In the genomic region with DNA sequence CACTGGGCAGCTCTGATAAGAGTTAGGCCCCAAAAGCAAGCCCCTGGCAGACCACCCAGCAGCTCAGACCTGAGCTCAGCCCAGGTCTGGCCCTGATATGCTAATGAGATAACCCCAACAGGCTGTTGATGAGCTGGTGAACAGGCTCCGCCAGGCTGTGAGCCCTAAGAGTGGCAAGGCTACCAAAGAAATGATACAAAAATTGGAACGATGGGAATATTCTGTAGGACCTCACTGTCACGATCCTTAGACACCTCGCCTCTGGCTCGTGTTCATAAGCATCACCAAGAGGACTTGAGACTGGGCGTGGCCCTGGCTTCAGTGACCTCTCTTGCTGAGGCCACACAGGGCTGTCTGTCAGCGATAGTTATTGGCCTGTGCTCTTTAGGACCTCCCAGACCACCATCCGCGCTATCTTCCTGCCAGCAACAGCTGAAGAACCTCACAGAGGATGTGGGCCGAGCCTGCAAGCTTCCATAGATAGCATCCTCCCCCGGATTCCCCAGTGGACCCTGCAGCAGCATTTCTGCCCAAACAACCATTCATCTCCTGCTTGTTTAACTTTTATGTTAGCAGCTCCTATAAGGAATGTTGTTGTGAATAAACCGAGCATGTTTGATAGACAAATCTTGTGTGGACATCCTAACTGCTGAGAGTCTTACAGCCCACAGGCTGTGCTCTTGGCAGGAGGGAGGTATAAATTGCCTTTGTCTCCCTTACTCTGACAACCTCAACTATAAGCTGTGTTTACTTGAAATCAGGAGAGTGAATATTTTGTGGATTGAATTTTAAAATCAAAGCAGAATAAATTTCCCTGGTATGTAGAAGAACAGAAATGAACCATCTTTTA, we compare ENCODE assay signal across 8 mouse cellular contexts. TPM values are rescaled to one million over a fixed set of nuclear protein-coding genes. Genes with fewer than 3 reads are reported as not detected.
A peak's percentile ranks its signal among the peaks of the same experiment; 100 is the strongest.
DNase-seq lines count a peak whose midpoint lies in the region; ATAC-seq lines count a peak whose summit lies in the region.

No protein-coding gene starts in this region.

- no peak overlapping the region; the same call in 1 of the 2 replicates for H3K4me2 ChIP-seq in hindbrain, embryonic 14.5 days (replicated peaks)
- peak overlapping the region; percentile 51 for H3K4me2 ChIP-seq in heart, embryonic 11.5 days
- H3K4me2 ChIP-seq in midbrain, embryonic 13.5 days (replicated peaks) = no peak overlapping the region

- H3K36me3 ChIP-seq in hindbrain, embryonic 10.5 days = no peaks in the 10 kb centered on the region
- no peaks in the 10 kb centered on the region for H3K36me3 ChIP-seq in hindbrain, embryonic 14.5 days (replicated peaks; ENCODE audit: control insufficient read depth, insufficient read depth)
- H3K36me3 ChIP-seq in heart, embryonic 11.5 days (ENCODE audit: control insufficient read depth, insufficient read depth, low read length) = no peaks in the 10 kb centered on the region
- H3K36me3 ChIP-seq in midbrain, embryonic 13.5 days = no peaks in the 10 kb centered on the region

- H3K9ac ChIP-seq in hindbrain, embryonic 14.5 days = no peak overlapping the region
- H3K9ac ChIP-seq in heart, embryonic 11.5 days (ENCODE audit: low read depth, low read length) = no peak overlapping the region
- no peak overlapping the region for H3K9ac ChIP-seq in midbrain, embryonic 13.5 days (replicated peaks)

- ATAC-seq in hindbrain, embryonic 14.5 days (ENCODE audit: low FRiP score) = no peak
- ATAC-seq in heart, embryonic 11.5 days (replicated peaks; ENCODE audit: insufficient number of reproducible peaks, low FRiP score, low TSS enrichment) = peak; percentile 85
- peak; percentile 57 for ATAC-seq in midbrain, embryonic 13.5 days
- no peak for ATAC-seq in granulocyte monocyte progenitor cell, adult 5-6 weeks (replicated peaks; ENCODE audit: poor library complexity, severe bottlenecking)

- peaks cover 48% of the 10 kb centered on the region for H3K4me1 ChIP-seq in hindbrain, embryonic 10.5 days (replicated peaks)
- peaks cover 19% of the 10 kb centered on the region for H3K4me1 ChIP-seq in hindbrain, embryonic 14.5 days (replicated peaks; ENCODE audit: control insufficient read depth, insufficient read depth, low read length)
- peaks cover 22% of the 10 kb centered on the region for H3K4me1 ChIP-seq in heart, embryonic 11.5 days (ENCODE audit: control insufficient read depth, insufficient read depth, low read length)
- peaks cover 25% of the 10 kb centered on the region for H3K4me1 ChIP-seq in midbrain, embryonic 13.5 days (replicated peaks)

- peak overlapping the region; percentile 9; the same call in 1 of the 2 replicates for H3K4me3 ChIP-seq in hindbrain, embryonic 10.5 days
- no peak overlapping the region for H3K4me3 ChIP-seq in hindbrain, embryonic 14.5 days (replicated peaks; ENCODE audit: low read length)
- no peak overlapping the region for H3K4me3 ChIP-seq in heart, embryonic 11.5 days (ENCODE audit: low read depth, low read length)
- H3K4me3 ChIP-seq in midbrain, embryonic 13.5 days (replicated peaks) = no peak overlapping the region

- peak overlapping the region; percentile 77 for H3K27ac ChIP-seq in hindbrain, embryonic 10.5 days
- no peak overlapping the region for H3K27ac ChIP-seq in hindbrain, embryonic 14.5 days
- H3K27ac ChIP-seq in heart, embryonic 11.5 days (ENCODE audit: low read depth, low read length) = peak overlapping the region; percentile 54; the same call in 1 of the 2 replicates
- no peak overlapping the region; the same call in 1 of the 2 replicates for H3K27ac ChIP-seq in midbrain, embryonic 13.5 days

- DNase-seq in hindbrain, embryonic 10.5 days (ENCODE audit: low spot score) = peak; percentile 73
- DNase-seq in hindbrain, embryonic 14.5 days (ENCODE audit: low spot score) = no peak
- DNase-seq in c-Kit-negative CD71-positive TER-119-positive erythroid progenitor cells, embryonic 14.5 days (ENCODE audit: low read depth, low spot score) = peak; percentile 76
- peak; percentile 14 to 42 for DNase-seq in kidney, postnatal 36 days
- no peak for DNase-seq in layer of hippocampus, postnatal 25 days (ENCODE audit: extremely low spot score in 1 of 2, low spot score in 1 of 2)

- no peaks in the 10 kb centered on the region for H3K9me3 ChIP-seq in hindbrain, embryonic 10.5 days
- H3K9me3 ChIP-seq in hindbrain, embryonic 14.5 days (ENCODE audit: control insufficient read depth, low read length) = no peaks in the 10 kb centered on the region
- no peaks in the 10 kb centered on the region for H3K9me3 ChIP-seq in heart, embryonic 11.5 days (replicated peaks; ENCODE audit: control insufficient read depth, low read length)
- no peaks in the 10 kb centered on the region for H3K9me3 ChIP-seq in midbrain, embryonic 13.5 days

- WGBS in hindbrain, embryonic 10.5 days = 15% methylated on average over 12 of the region's 12 CpGs
- whole genome bisulfite sequencing in hindbrain, embryonic 14.5 days = 14% methylated on average over 12 of the region's 12 CpGs
- WGBS in heart, embryonic 11.5 days (ENCODE audit: insufficient replicate concordance) = 6% methylated on average over 12 of the region's 12 CpGs
- 17% methylated on average over 12 of the region's 12 CpGs for WGBS in midbrain, embryonic 13.5 days

- H3K27me3 ChIP-seq in hindbrain, embryonic 10.5 days (ENCODE audit: insufficient read depth, poor library complexity, severe bottlenecking) = peaks cover 14% of the 10 kb centered on the region; the same call in 1 of the 2 replicates
- H3K27me3 ChIP-seq in hindbrain, embryonic 14.5 days (ENCODE audit: control insufficient read depth, insufficient read depth, low read length) = no peaks in the 10 kb centered on the region
- no peaks in the 10 kb centered on the region for H3K27me3 ChIP-seq in heart, embryonic 11.5 days (ENCODE audit: control insufficient read depth, insufficient read depth, low read length)
- no peaks in the 10 kb centered on the region for H3K27me3 ChIP-seq in midbrain, embryonic 13.5 days

RNA-seq across cellular contexts. Expression of a gene that starts 17.0 kb away (rescaled TPM):
- not detected in 2 replicates for polyA plus RNA-seq in hindbrain, embryonic 10.5 days (2016; fragmentation: Nextera tagmentation; extraction: Ambion mirVana)
- polyA plus RNA-seq in hindbrain, embryonic 14.5 days (2014; fragmentation: Nextera tagmentation; extraction: Ambion mirVana) = not detected in 2 replicates
- polyA plus RNA-seq in heart, embryonic 11.5 days (2014; fragmentation: Nextera tagmentation; extraction: Ambion mirVana) = not detected in 2 replicates
- not detected in 2 replicates for polyA plus RNA-seq in midbrain, embryonic 13.5 days (2015; fragmentation: Nextera tagmentation; extraction: Ambion mirVana)
- total RNA-seq in granulocyte monocyte progenitor cell, adult 5-6 weeks (2014; fragmentation: Nextera tagmentation) = not detected in 2 replicates
- total RNA-seq in granulocyte monocyte progenitor cell, adult 5-6 weeks (2017) = not detected in 2 replicates
- total RNA-seq in layer of hippocampus, postnatal 25 days (2021) = not detected

RNA-seq across cellular contexts. Expression of a gene that starts 17.9 kb away (rescaled TPM):
- polyA plus RNA-seq in hindbrain, embryonic 10.5 days (2016; fragmentation: Nextera tagmentation; extraction: Ambion mirVana) = 10.6 and 13.3 TPM in 2 replicates
- 18.4 and 19.2 TPM in 2 replicates for polyA plus RNA-seq in hindbrain, embryonic 14.5 days (2014; fragmentation: Nextera tagmentation; extraction: Ambion mirVana)
- polyA plus RNA-seq in heart, embryonic 11.5 days (2014; fragmentation: Nextera tagmentation; extraction: Ambion mirVana) = 9.9 and 13.4 TPM in 2 replicates
- 12.5 and 14.1 TPM in 2 replicates for polyA plus RNA-seq in midbrain, embryonic 13.5 days (2015; fragmentation: Nextera tagmentation; extraction: Ambion mirVana)
- total RNA-seq in granulocyte monocyte progenitor cell, adult 5-6 weeks (2014; fragmentation: Nextera tagmentation) = 3.9 and 8.7 TPM in 2 replicates
- 4.1 and 5.5 TPM in 2 replicates for total RNA-seq in granulocyte monocyte progenitor cell, adult 5-6 weeks (2017)
- total RNA-seq in layer of hippocampus, postnatal 25 days (2021) = 10 to 100 TPM; 71.1 to 78.5 TPM

Comparison
In these comparisons a context has a peak if more than half of its experiments do, and no peak if none do; other contexts are left out.
1. DNase-seq: peak in hindbrain, embryonic 10.5 days (single experiment), c-Kit-negative CD71-positive TER-119-positive erythroid progenitor cells, embryonic 14.5 days (single experiment) and kidney, postnatal 36 days (2 of 2); none in hindbrain, embryonic 14.5 days (single experiment) and layer of hippocampus, postnatal 25 days (0 of 2).
2. H3K27ac ChIP-seq: peak in hindbrain, embryonic 10.5 days (single experiment) and heart, embryonic 11.5 days (single experiment); none in hindbrain, embryonic 14.5 days (single experiment) and midbrain, embryonic 13.5 days (single experiment).
3. ATAC-seq: peak in heart, embryonic 11.5 days (single experiment) and midbrain, embryonic 13.5 days (single experiment); none in hindbrain, embryonic 14.5 days (single experiment) and granulocyte monocyte progenitor cell, adult 5-6 weeks (single experiment).